Mouse (Mus musculus) cerebellum, postnatal 25 days (tissue): Measurements from ENCODE around the gene Zfp141.

ENCODE experiments used
- DNase-seq, 2 experiments: peaks; one replicate each; pipeline ENCODE4 v3.0.0; 2021; ENCODE audit warnings: mixed read lengths in 2 of 2

The Zfp141 gene

GRCm38 (mm10) chr7:42505588-42505987, at the start of gene Zfp141:
Zfp141 (minus strand) TSS chr7:42505740.
- peak; percentile 69 to 75 for DNase-seq

GRCm38 (mm10) chr7:42551766-42552165, 46.2 kb upstream of the Zfp141 start:
- DNase-seq, result no peak

- peak in 1 of 2 experiments; percentile 35 for DNase-seq
Observed at GRCm38 (mm10) chr7:42505186-42505585, 354 bp downstream of the Zfp141 start.

GRCm38 (mm10) chr7:42498248-42498647, 7.3 kb downstream of the Zfp141 start:
- DNase-seq, result no peak

GRCm38 (mm10) chr7:42497356-42497755, 8.2 kb downstream of the Zfp141 start:
- DNase-seq, result no peak

- DNase-seq, result no peak
Observed at GRCm38 (mm10) chr7:42496202-42496601, 9.3 kb downstream of the Zfp141 start.

- no peak for DNase-seq
Observed at GRCm38 (mm10) chr7:42490859-42491258, 14.7 kb downstream of the Zfp141 start.

GRCm38 (mm10) chr7:42490358-42490757, 15.2 kb downstream of the Zfp141 start:
- DNase-seq, result no peak

GRCm38 (mm10) chr7:42454640-42455039, 50.9 kb downstream of the Zfp141 start:
- no peak for DNase-seq

GRCm38 (mm10) chr7:42450618-42451017, 54.9 kb downstream of the Zfp141 start:
- DNase-seq, result peak in 1 of 2 experiments; percentile 2

- DNase-seq, result no peak
Observed at GRCm38 (mm10) chr7:42447850-42448249, 57.7 kb downstream of the Zfp141 start, which contains the start of gene 4933421I07Rik. 4933421I07Rik (minus strand) TSS chr7:42448120.

- no peak for DNase-seq
Observed at GRCm38 (mm10) chr7:42447352-42447751, 58.2 kb downstream of the Zfp141 start.
